Mouse (Mus musculus) granulocyte monocyte progenitor cell, adult 5-6 weeks (primary cell): ENCODE data around the gene Vhl. TPM values are rescaled to one million over a fixed set of nuclear protein-coding genes. Genes with fewer than 3 reads are reported as not detected.

ENCODE experiments used
- total RNA-seq, 2 experiments: library from RNA; stranded (forward) in 1 of 2; stranded (reverse) in 1 of 2; fragments of 200-712, 200-1000 nt in 1 of 2; fragments of >200 nt in 1 of 2; fragmentation: Nextera tagmentation in 1 of 2; gene quantifications; 2 replicates each; pipeline ENCODE4 v1.2.3; 2014 to 2017

The Vhl gene
- total RNA-seq, 2 experiments from 2014 or later, result 11.0 to 24.6 TPM

Other genes starting within 250 kb of the Vhl start
- 18.9 and 21.0 TPM in 2 replicates for gene Tada3, start 246.1 kb upstream of the Vhl start, total RNA-seq (2014; fragmentation: Nextera tagmentation)
- gene Tada3, start 246.1 kb upstream of the Vhl start, total RNA-seq (2017), result 9.7 and 13.8 TPM in 2 replicates
- gene Arpc4, start 245.8 kb upstream of the Vhl start, total RNA-seq (2014; fragmentation: Nextera tagmentation), result 223 and 277 TPM in 2 replicates
- 211 and 270 TPM in 2 replicates for gene Arpc4, start 245.8 kb upstream of the Vhl start, total RNA-seq (2017)
- gene Ttll3, start 234.7 kb upstream of the Vhl start, total RNA-seq (2014; fragmentation: Nextera tagmentation), result 1.5 and 3.1 TPM in 2 replicates
- 0.26 and 1.8 TPM in 2 replicates for gene Ttll3, start 234.7 kb upstream of the Vhl start, total RNA-seq (2017)
- gene Rpusd3, start 204.6 kb upstream of the Vhl start, total RNA-seq (2014; fragmentation: Nextera tagmentation), result 10.8 and 15.3 TPM in 2 replicates
- gene Rpusd3, start 204.6 kb upstream of the Vhl start, total RNA-seq (2017), result 11.2 and 18.9 TPM in 2 replicates
- not detected in 2 replicates for gene Cidec, start 188.2 kb upstream of the Vhl start, total RNA-seq (2014; fragmentation: Nextera tagmentation)
- not detected in 2 replicates for gene Cidec, start 188.2 kb upstream of the Vhl start, total RNA-seq (2017)
- gene Jagn1, start 181.4 kb upstream of the Vhl start, total RNA-seq (2014; fragmentation: Nextera tagmentation), result 53.5 and 73.6 TPM in 2 replicates
- gene Jagn1, start 181.4 kb upstream of the Vhl start, total RNA-seq (2017), result 23.2 and 28.3 TPM in 2 replicates
- gene Il17re, start 165.5 kb upstream of the Vhl start, total RNA-seq (2014; fragmentation: Nextera tagmentation), result not detected in 2 replicates
- gene Il17re, start 165.5 kb upstream of the Vhl start, total RNA-seq (2017), result 0.31 and 0.43 TPM in 2 replicates
- not detected in 2 replicates for gene Il17rc, start 152.5 kb upstream of the Vhl start, total RNA-seq (2014; fragmentation: Nextera tagmentation)
- gene Il17rc, start 152.5 kb upstream of the Vhl start, total RNA-seq (2017), result not detected in 2 replicates
- gene Creld1, start 140.7 kb upstream of the Vhl start, total RNA-seq (2014; fragmentation: Nextera tagmentation), result 15.3 and 17.8 TPM in 2 replicates
- 6.7 and 9.4 TPM in 2 replicates for gene Creld1, start 140.7 kb upstream of the Vhl start, total RNA-seq (2017)
- gene Prrt3, start 122.0 kb upstream of the Vhl start, total RNA-seq (2014; fragmentation: Nextera tagmentation), result not detected in 2 replicates
- gene Prrt3, start 122.0 kb upstream of the Vhl start, total RNA-seq (2017), result not detected in 2 replicates
- 47.4 and 48.0 TPM in 2 replicates for gene Emc3, start 92.3 kb upstream of the Vhl start, total RNA-seq (2014; fragmentation: Nextera tagmentation)
- 38.7 and 41.8 TPM in 2 replicates for gene Emc3, start 92.3 kb upstream of the Vhl start, total RNA-seq (2017)
- 23.8 and 27.4 TPM in 2 replicates for gene Fancd2, start 92.3 kb upstream of the Vhl start, total RNA-seq (2014; fragmentation: Nextera tagmentation)
- gene Fancd2, start 92.3 kb upstream of the Vhl start, total RNA-seq (2017), result 28.2 and 33.2 TPM in 2 replicates
- not detected in 2 replicates for gene Fancd2os, start 23.2 kb upstream of the Vhl start, total RNA-seq (2014; fragmentation: Nextera tagmentation)
- gene Fancd2os, start 23.2 kb upstream of the Vhl start, total RNA-seq (2017), result not detected in 2 replicates
- 223 and 247 TPM in 2 replicates for gene Brk1, start 19.2 kb upstream of the Vhl start, total RNA-seq (2014; fragmentation: Nextera tagmentation)
- 96.6 and 108 TPM in 2 replicates for gene Brk1, start 19.2 kb upstream of the Vhl start, total RNA-seq (2017)
- 6.7 and 9.5 TPM in 2 replicates for gene Irak2, start 14.5 kb downstream of the Vhl start, total RNA-seq (2014; fragmentation: Nextera tagmentation)
- gene Irak2, start 14.5 kb downstream of the Vhl start, total RNA-seq (2017), result 6.4 and 17.5 TPM in 2 replicates
- 32.5 and 43.1 TPM in 2 replicates for gene Tatdn2, start 73.1 kb downstream of the Vhl start, total RNA-seq (2014; fragmentation: Nextera tagmentation)
- gene Tatdn2, start 73.1 kb downstream of the Vhl start, total RNA-seq (2017), result 111 and 115 TPM in 2 replicates
- gene Ghrl, start 95.9 kb downstream of the Vhl start, total RNA-seq (2014; fragmentation: Nextera tagmentation), result not detected in 2 replicates
- gene Ghrl, start 95.9 kb downstream of the Vhl start, total RNA-seq (2017), result 3.2 TPM in 1 of 2 replicates, not detected in the other
- gene Sec13, start 116.8 kb downstream of the Vhl start, total RNA-seq (2014; fragmentation: Nextera tagmentation), result 141 and 145 TPM in 2 replicates
- gene Sec13, start 116.8 kb downstream of the Vhl start, total RNA-seq (2017), result 161 and 217 TPM in 2 replicates